Mouse (Mus musculus) kidney, embryonic 16.5 days (tissue): ENCODE measurements at regions not wholly inside any gene's neighbourhood (a gene's known extent, or its start where the extent isn't known, plus 50 kb on each side); places are given as distances from the start of the nearest gene placed in this dataset.
A peak's percentile ranks its signal among the peaks of the same experiment; 100 is the strongest.

Source experiments
- ATAC-seq: fragments of 200-750 bp; cut with Nextera tagmentation; 2 replicates; pipeline ENCODE4 v1.8.0; 2017; ENCODE audit warnings: moderate TSS enrichment; ENCODE audit not compliant: low FRiP score, low TSS enrichment
- H3K27ac ChIP-seq: fragments of 300-500 bp; sonication (generic); 2 replicates; pipeline ENCODE4 v1.5.1; 2014; ENCODE audit warnings: low read length
- H3K27me3 ChIP-seq: fragments of 300-500 bp; sonication (generic); 2 replicates; pipeline ENCODE4 v1.6.1; 2014; ENCODE audit warnings: low read length, control low read depth, mixed read lengths; ENCODE audit not compliant: insufficient read depth
- H3K36me3 ChIP-seq: fragments of 300-500 bp; sonication (generic); 2 replicates; pipeline ENCODE4 v1.6.1; 2014; ENCODE audit warnings: low read length, control low read depth, mixed read lengths; ENCODE audit not compliant: insufficient read depth
- H3K4me1 ChIP-seq: fragments of 300-500 bp; sonication (generic); 2 replicates; pipeline ENCODE4 v1.6.1; 2014; ENCODE audit warnings: low read length, control low read depth, mixed read lengths; ENCODE audit not compliant: insufficient read depth
- H3K4me2 ChIP-seq: fragments of 300-500 bp; sonication (generic); replicated peaks from 2 replicates; pipeline ENCODE4 v1.6.1; 2014; ENCODE audit warnings: low read depth, low read length
- H3K4me3 ChIP-seq: fragments of 300-500 bp; sonication (generic); 2 replicates; pipeline ENCODE4 v1.5.1; 2014; ENCODE audit warnings: mild to moderate bottlenecking, low read length
- H3K9ac ChIP-seq: fragments of 300-500 bp; sonication (generic); replicated peaks from 2 replicates; pipeline ENCODE4 v1.6.1; 2014; ENCODE audit warnings: low read length
- H3K9me3 ChIP-seq: fragments of 300-500 bp; sonication (generic); 2 replicates; pipeline ENCODE4 v1.6.1; 2016; ENCODE audit warnings: low read length, control low read depth
- WGBS: fragments of 180-500 bp; shearing (Covaris S2); extraction: QIAGEN DNeasy Blood & Tissue Kit; methylation state at CpG from one replicate; pipeline ENCODE4 v1.1.7; 2014; 5-methylcytosine and 5-hydroxymethylcytosine counted together

DNA sequence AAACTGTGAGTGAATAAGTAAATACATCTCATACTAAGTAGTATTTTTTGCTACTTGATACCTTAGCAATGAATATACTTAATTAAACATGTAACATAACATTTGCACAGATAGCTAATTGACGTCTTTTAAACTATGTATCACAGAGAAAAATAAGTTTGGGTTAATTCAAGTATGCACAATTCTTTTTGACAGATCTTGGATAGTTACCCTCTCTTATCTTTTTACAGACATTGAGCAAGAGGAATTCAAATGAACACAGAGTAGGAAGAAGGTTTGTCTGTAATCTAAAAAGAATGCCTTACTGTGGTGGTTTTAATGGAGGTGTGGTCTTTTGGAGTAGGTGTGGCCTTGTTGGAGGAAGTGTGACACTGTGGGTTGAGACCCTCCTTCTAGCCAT is 1781.7 kb downstream of the Pcdh7 start:
- Histone ChIP-seq H3K4me1 (no peaks in the 10 kb centered on the region), H3K4me2 (no peak overlapping the region), H3K9me3 (no peaks in the 10 kb centered on the region), H3K4me3 (no peak overlapping the region), H3K9ac (no peak overlapping the region), H3K36me3 (no peaks in the 10 kb centered on the region), H3K27ac (no peak overlapping the region), H3K27me3 (no peaks in the 10 kb centered on the region)
- no peak for ATAC-seq
- 79% methylated on average over 1 of the region's 1 CpGs for WGBS

DNA sequence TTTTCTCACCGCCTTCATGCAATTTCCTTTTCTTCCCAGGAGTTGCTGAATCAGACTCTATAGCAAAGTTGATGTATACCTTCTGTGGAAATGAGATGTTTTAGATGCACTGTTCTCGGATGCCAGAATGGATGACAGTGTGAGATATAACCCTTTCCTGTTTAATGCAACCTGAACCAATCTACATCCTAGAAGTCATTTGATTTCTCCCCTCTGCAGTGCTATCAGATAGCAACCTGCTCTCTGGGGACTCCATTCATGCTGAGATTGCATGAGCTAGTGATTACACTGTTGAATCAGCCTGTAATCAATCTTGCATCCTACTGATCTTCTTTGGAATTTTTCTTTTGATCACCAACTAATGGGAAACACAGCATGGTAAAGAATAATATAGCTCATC is 1827.9 kb downstream of the Pcdh7 start:
- H3K27me3 ChIP-seq, result no peaks in the 10 kb centered on the region
- ATAC-seq, result peak; percentile 54; the same call in 1 of the 2 replicates
- no peak overlapping the region for H3K9ac ChIP-seq
- no peaks in the 10 kb centered on the region for H3K9me3 ChIP-seq
- no peak overlapping the region for H3K4me2 ChIP-seq
- H3K4me3 ChIP-seq, result no peak overlapping the region
- H3K27ac ChIP-seq, result no peak overlapping the region
- WGBS, result 32% methylated on average over 2 of the region's 2 CpGs
- H3K4me1 ChIP-seq, result no peaks in the 10 kb centered on the region
- no peaks in the 10 kb centered on the region for H3K36me3 ChIP-seq

DNA sequence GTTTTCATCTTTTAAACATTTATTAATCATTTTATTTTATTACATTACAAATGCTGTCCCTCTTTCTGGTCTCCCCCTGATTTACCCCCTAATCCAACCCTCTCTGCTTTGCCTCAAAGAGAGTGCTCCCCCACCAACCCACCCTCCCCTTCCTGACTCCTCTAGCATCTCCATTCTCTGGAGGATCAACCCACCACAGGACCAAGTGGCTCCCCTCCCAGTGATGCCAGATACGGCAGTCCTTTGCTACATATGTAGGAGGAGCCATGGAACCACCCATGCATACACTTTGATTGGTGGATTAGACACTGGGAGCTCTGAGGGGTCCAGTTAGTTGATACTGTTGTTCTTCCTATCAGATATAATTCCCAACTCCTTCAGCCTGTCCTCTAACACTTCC is 1873.4 kb downstream of the Pcdh7 start:
- no peak for ATAC-seq
- Histone ChIP-seq H3K4me1 (no peaks in the 10 kb centered on the region), H3K9ac (no peak overlapping the region), H3K36me3 (no peaks in the 10 kb centered on the region), H3K27ac (no peak overlapping the region), H3K4me3 (no peak overlapping the region), H3K27me3 (no peaks in the 10 kb centered on the region), H3K4me2 (no peak overlapping the region), H3K9me3 (no peaks in the 10 kb centered on the region)
- WGBS, result 44% methylated on average over 1 of the region's 1 CpGs
